Mouse (Mus musculus): ENCODE measurements at regions not wholly inside any gene's neighbourhood (a gene's known extent, or its start where the extent isn't known, plus 50 kb on each side); places are given as distances from the start of the nearest gene placed in this dataset.

GRCm38 (mm10) chr16:85964352-85965210 is 63.0 kb upstream of the Adamts5 start:
- Histone ChIP-seq H3K4me1 (ENCODE audit: control insufficient read depth, insufficient read depth, low read length) (peaks cover 4% of the 10 kb centered on the region), H3K36me3 (ENCODE audit: control insufficient read depth, insufficient read depth, low read length) (peaks cover 2% of the 10 kb centered on the region; the same call in 1 of the 2 replicates), H3K9ac (ENCODE audit: low read depth, low read length) (no peak overlapping the region), H3K27ac (peak overlapping the region; percentile 65), H3K79me2 (replicated peaks; ENCODE audit: control insufficient read depth, insufficient read depth, low read length) (no peaks in the 10 kb centered on the region), H3K4me3 (no peak overlapping the region), H3K27me3 (ENCODE audit: control insufficient read depth, insufficient read depth, low read length) (no peaks in the 10 kb centered on the region)
- TF ChIP-seq EP300 (IDR thresholded peaks at IDR 0.05; ENCODE audit: insufficient read depth, low read depth, low read length) (no peak), CTCF (IDR thresholded peaks at IDR 0.05) (no peak), POLR2A (IDR thresholded peaks at IDR 0.05; ENCODE audit: insufficient read depth, low read depth, low read length) (no peak)
- intact Hi-C loops (cut with DNase I): loop anchor here (5.0 kb wide), 2 partner anchors 62 to 293 kb away; partner anchors contain the start of gene Adamts5
- 40% methylated on average over 2 of the region's 2 CpGs for WGBS
- DNase-seq: peak in 1 of 2 experiments; percentile 12

- H3K27ac ChIP-seq: no peak overlapping the region
- H3K4me1 ChIP-seq (ENCODE audit: control insufficient read depth, insufficient read depth, low read length): no peaks in the 10 kb centered on the region
- intact Hi-C loops (cut with DNase I): no loop called here
- no peaks in the 10 kb centered on the region for H3K36me3 ChIP-seq (ENCODE audit: control insufficient read depth, insufficient read depth, low read length)
- H3K27me3 ChIP-seq (ENCODE audit: control insufficient read depth, insufficient read depth, low read length): no peaks in the 10 kb centered on the region
- DNase-seq: no peak
- no peaks in the 10 kb centered on the region for H3K79me2 ChIP-seq (replicated peaks; ENCODE audit: control insufficient read depth, insufficient read depth, low read length)
- 57% methylated on average over 4 of the region's 4 CpGs for WGBS
- H3K4me3 ChIP-seq: no peak overlapping the region
- no peak for TF ChIP-seq CTCF (IDR thresholded peaks at IDR 0.05)
- TF ChIP-seq POLR2A (IDR thresholded peaks at IDR 0.05; ENCODE audit: insufficient read depth, low read depth, low read length): no peak
- TF ChIP-seq EP300 (IDR thresholded peaks at IDR 0.05; ENCODE audit: insufficient read depth, low read depth, low read length): no peak
- no peak overlapping the region for H3K9ac ChIP-seq (ENCODE audit: low read depth, low read length)
Measured at GRCm38 (mm10) chr16:85956006-85956562, 54.5 kb upstream of the Adamts5 start.

- 89% methylated on average over 4 of the region's 4 CpGs for WGBS
- no peaks in the 10 kb centered on the region for H3K79me2 ChIP-seq (replicated peaks; ENCODE audit: control insufficient read depth, insufficient read depth, low read length)
- intact Hi-C loops (cut with DNase I): no loop called here
- DNase-seq: no peak
- no peak overlapping the region for H3K9ac ChIP-seq (ENCODE audit: low read depth, low read length)
- H3K36me3 ChIP-seq (ENCODE audit: control insufficient read depth, insufficient read depth, low read length): no peaks in the 10 kb centered on the region
- no peak overlapping the region for H3K27ac ChIP-seq
- no peaks in the 10 kb centered on the region for H3K4me1 ChIP-seq (ENCODE audit: control insufficient read depth, insufficient read depth, low read length)
- no peak overlapping the region for H3K4me3 ChIP-seq
- H3K27me3 ChIP-seq (ENCODE audit: control insufficient read depth, insufficient read depth, low read length): no peaks in the 10 kb centered on the region
- TF ChIP-seq POLR2A (IDR thresholded peaks at IDR 0.05; ENCODE audit: insufficient read depth, low read depth, low read length): no peak
- no peak for TF ChIP-seq CTCF (IDR thresholded peaks at IDR 0.05)
- TF ChIP-seq EP300 (IDR thresholded peaks at IDR 0.05; ENCODE audit: insufficient read depth, low read depth, low read length): no peak
Measured at GRCm38 (mm10) chr16:85951628-85952027, 50.0 kb upstream of the Adamts5 start.

All from heart, adult 2 months (tissue).